Mouse (Mus musculus) mouse embryonic stem cell (cell line): ENCODE data around the gene Gm27021.

Source experiments
- in situ Hi-C, 2 experiments: fragments of 300-500 bp; cut with MboI; formaldehyde crosslinking; loops; 1 replicate in 1 of 2; 3 replicates in 1 of 2; pipeline ENCODE4 v1.14.3; 2019 to 2020; ENCODE audit warnings: low sequenced_read_pairs in 2 of 2, low pct_unique_long_range_greater_than_20kb in 1 of 2, mixed read lengths in 1 of 2; ENCODE audit not compliant: unreplicated experiment in 1 of 2

Gm27021 gene

DNA sequence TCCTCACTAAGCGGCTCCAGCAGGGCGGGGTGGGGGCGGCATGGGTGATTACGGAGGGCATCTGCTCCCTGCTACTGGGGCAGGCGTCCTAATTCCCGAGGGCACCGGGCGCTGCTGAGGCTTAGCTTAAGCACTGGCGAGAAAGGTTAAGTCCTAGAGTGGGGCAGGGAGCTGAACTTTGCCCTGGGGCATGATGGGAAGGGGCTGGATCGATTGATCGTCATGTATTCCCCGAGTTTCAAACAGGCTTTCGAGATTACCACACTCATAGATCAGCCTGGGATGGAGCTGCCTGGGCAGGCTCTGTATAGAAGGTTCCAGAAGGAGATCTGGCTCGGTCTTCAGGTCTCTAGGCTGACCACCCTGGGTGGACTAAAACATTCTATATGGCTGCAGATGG lies 45.7 kb downstream of the Gm27021 start:
- in situ Hi-C loops, result no loop called here

DNA sequence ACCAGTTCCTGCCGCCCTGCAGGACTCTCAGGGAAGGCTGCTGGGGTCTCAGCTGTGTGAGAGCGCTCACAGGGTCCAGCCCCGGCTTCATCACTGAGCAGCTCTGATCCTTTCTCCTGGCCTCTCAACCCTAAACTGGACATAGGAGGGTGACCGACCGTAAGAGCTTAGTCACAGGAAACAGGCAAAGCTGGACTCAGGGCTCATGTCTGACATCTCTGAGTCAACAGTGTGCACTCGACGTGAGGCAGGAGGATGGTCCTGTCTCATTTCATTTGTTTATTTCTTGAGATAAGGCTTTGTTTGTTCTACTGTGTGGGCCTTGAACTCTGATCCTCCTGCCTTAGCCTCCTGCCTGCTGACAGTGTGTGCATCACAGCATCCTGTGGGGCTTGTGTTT lies 47.4 kb downstream of the Gm27021 start:
- in situ Hi-C loops, result no loop called here

GRCm38 (mm10) chr8:120619235-120620180 lies 48.4 kb downstream of the Gm27021 start:
- in situ Hi-C loops, result no loop called here

DNA sequence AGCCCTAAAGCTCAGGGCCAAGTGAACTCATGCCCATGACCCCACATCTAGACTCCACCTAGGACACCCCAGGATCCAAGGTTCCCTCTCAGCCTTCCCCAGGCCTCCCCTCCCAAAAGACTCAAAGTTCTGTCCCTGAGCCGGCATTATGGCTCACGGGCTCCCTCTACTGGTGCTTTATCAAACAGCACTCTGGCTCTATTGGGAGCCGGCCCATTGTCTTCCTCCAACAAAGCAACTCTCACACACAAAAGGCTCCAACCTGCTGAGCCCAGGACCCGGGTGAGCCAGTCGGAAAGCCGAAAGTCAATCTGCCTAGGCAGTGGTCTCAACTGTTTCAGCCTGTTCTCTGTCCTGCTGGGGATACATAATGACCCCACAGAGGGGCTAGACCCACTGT lies 49.8 kb downstream of the Gm27021 start:
- in situ Hi-C loops, result no loop called here

DNA sequence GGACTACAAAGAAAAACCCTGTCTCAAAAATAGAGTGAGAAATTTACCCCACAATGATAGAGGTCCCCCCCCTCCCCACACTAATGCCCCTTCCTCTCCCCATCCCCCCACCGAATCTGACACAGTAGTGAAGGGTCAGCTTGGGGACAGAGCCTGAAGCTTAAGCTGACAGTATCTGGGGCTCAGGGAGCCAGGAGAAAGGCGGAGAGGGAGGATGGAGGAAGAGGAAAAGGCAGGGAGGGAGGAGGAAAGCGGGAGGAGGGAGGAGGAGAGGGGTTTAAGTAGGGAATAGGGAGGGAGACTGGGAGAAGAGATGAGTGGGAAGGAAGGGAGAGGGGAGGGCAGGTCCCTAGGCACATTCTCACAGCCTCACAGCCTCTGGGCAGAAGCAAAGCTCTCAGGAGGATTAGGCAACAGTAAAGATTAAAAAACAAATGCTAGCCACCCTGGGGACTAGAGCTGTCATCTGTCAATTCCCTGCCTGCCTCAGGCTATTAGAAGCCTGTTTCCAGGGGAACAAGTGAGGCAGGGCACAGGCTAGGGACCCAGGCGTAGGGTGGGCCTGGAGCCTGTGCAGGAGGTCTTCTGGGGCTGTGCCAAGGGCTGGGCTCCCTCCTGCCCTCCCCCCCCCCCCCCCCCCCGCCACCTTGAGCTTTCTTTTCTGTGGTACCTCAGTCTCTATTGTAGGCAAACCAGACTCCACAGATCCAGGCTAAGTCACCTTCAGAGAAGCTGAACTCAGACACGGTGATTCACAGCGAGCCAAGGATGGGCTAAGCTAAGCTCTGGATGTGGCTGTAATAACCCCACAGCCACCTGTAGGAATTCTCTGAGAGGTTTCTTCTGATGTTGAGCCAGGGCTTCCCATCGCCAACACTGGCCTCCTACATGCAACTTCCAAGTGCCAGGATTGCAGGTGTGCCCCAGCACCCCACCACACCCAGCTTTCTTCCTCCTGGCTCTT lies 50.9 kb downstream of the Gm27021 start:
- in situ Hi-C loops, result no loop called here

DNA sequence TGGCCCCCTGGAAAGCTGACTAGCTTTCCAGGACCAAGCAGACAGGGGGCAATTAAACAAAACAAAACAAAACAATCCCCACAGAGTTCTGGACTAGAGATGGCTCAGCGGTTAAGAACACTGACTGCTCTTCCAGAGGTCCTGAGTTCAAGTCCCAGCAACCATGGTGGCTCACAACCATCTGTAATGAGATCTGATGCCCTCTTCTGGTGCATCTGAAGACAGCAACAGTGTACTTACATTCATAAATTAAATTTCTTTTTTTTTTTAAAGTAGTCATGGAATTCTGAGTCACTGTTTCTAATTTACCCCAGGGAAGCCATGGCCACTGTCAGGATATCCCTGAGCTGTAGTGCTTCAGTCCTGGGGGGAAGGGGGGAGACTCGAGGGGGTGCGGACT lies 53.4 kb downstream of the Gm27021 start:
- in situ Hi-C loops, result loop anchor here in 1 of 2 experiments (5.0 kb wide), 1 partner anchor 292 kb away; no protein-coding TSS in a partner anchor

GRCm38 (mm10) chr8:120610824-120611223 lies 57.1 kb downstream of the Gm27021 start:
- in situ Hi-C loops, result loop anchor here in 1 of 2 experiments (5.0 kb wide), 1 partner anchor 289 kb away; no protein-coding TSS in a partner anchor

DNA sequence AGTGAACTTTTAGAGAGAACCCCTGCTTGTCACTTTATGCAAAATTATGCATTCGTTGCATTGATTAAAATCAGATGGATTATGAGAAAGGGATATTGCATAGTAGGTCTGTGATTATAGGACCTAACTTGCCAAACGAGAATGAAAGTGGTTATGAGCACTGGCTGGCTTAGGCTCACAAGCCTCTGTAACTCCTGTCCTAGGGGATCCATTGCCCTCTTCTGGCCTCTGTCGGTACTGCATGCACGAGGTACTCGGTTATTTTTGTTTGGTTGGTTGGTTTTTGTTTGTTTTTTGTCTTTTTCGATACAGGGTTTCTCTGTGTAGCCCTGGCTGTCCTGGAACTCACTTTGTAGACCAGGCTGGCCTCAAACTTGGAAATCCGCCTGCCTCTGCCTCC lies 60.0 kb downstream of the Gm27021 start:
- in situ Hi-C loops, result no loop called here

DNA sequence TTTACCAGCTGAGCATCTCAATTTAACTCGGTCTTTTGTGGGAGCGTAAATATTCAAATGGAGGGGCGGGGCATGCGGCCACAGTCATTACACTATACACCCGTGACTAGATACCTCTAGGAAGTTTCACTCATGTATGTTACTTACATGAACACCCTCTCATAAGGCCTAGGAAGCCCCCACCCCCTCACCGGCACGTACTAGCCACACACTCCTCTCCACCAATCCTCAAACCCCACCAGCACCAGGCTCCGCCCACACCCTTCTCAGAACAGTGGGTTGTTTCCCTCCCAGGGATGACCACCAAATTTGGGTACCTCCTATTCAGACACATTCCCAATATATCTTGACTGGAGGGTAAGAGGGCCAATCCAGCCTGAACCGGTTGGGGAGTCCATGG lies 60.4 kb downstream of the Gm27021 start:
- in situ Hi-C loops, result no loop called here

- in situ Hi-C loops, result no loop called here
These were observed 65.2 kb downstream of the Gm27021 start for GRCm38 (mm10) chr8:120602672-120603071.

DNA sequence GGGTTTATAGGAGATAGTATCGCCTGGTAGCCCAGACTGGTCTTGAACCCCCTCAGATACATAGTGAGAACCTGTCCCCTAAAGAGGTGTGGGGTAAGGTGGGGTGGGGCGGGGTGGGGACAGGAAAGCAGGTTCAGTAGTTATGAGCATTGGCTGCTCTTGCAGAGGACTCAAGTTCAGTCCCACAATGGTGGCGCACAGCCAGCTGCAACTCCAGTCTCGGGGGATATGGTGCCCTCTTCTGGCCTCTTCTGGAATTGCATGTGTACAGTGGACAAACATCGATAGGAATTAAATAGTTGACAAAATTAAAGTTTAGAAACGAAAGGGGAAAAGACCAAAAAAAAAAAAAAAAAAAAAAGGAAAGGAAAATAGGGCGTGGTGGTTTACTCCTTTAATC lies 68.4 kb downstream of the Gm27021 start:
- in situ Hi-C loops, result no loop called here

DNA sequence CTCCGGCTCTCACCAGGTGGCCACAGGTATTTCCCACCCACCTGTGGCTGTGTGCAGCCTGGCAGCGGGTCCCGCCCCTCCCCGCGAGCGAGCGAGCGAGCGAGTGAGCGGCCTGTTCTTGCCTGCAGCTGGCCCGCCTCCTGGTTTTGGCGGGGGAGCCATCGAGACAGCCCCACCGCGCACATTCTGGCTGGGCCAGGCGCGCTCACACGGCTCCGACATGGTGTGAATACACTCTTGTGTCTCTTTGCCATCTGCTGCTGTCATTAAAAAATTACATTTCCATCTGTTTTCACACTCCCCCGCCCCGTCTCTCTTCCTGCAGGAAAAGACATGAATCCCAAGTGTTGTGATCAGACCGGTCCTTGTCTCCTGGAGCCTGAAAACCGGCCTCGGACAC lies 69.3 kb downstream of the Gm27021 start:
- in situ Hi-C loops, result no loop called here

DNA sequence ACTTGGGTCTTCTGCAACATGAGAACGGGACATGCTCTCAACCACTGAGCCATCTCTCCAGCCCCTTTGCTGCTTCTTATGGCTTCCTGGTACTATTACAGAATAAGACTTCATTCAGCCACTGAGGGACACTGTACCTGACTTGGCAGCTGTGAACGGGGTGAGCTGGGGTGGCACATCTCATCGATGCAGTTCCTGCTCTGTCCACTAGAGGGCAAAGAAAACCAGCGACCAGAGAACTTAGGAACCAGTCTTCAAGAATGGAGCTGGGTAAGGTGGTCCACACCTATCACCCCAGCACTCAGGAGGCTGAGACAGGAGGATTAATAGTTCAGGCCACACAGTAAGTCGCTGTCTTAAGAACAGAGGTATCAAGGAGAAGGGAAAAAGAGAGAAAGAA lies 71.9 kb downstream of the Gm27021 start:
- in situ Hi-C loops, result no loop called here

GRCm38 (mm10) chr8:120594571-120594970 lies 73.3 kb downstream of the Gm27021 start:
- in situ Hi-C loops, result no loop called here

DNA sequence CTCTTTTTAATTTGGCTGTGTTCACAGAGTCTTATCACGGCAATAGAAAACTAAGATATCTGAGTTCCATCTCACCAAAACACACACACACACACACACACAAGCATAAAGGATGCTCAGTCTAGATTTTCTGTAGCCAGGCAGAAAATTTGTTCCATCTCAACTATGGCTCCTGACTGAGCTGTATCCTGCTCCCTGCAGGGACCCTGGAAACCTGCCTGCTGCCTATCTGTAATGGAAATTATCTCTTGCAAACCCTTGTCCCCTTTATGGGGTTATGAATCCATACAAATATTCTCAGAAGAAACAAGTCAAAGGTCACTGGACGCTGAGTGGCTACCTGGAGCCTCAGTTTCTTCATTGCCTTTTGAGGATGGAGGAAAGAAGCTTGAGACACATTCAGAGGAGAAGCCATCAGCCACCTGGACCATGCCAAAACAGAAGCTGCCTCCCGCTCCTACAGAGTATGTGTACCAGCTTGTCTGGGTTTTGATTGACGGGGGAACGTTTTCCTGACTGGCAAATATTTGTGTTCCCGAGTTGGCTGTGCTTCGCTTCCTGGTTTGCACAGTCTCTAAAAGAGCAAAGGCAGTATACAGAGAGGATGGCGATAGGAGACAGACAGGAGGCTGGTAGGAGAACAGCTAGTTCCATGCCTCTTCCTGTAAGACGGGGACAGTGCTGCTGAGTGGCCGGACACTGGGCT lies 76.1 kb downstream of the Gm27021 start:
- in situ Hi-C loops, result no loop called here

GRCm38 (mm10) chr8:120589921-120590320 lies 78.0 kb downstream of the Gm27021 start:
- in situ Hi-C loops, result no loop called here

DNA sequence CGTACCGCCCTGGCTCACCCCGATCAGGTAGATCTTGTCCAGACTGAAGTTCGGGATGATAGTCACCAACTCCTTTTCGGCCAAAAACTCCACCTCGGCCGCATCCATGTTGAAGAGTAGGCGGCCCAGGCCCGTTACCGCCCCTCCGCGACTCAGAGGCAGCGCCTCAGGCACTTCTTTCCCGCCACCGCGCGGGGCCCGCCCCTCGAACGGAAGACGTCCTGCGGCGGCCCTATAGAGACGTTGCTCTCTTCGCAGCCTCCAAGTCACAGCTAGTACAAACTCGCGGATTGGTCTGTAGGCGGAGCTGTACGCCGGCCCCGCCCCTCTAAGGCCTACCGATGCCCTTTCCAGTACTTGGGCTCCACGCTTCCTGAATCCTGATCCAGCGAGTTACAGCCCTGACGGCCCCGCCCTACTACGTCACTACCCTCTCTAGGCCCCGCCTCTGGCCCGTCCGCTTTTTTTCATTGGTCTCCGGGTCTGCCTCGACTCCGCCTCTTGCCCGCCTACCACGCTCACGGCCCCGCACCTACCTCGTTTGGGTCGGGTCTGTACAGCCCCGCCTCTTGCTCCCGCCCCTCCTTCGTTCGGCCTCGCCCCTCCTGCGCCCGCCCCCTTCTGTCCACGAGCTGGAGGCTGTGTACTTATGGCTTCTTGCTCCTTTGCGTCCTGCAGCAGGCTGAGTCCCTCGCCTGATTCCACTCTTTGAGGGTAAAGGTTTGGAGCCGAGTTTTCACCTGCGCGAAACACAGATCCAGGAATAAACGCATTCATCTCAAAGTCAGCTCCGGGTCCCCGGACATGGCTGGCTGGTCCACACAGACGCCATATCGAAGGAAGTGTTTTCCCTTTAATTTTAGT lies 78.7 kb downstream of the Gm27021 start, which contains the start of gene Gins2:
TSS of gene Gins2 (minus strand) at position 397 of the 864 bp plus-strand sequence.
- in situ Hi-C loops, result no loop called here

DNA sequence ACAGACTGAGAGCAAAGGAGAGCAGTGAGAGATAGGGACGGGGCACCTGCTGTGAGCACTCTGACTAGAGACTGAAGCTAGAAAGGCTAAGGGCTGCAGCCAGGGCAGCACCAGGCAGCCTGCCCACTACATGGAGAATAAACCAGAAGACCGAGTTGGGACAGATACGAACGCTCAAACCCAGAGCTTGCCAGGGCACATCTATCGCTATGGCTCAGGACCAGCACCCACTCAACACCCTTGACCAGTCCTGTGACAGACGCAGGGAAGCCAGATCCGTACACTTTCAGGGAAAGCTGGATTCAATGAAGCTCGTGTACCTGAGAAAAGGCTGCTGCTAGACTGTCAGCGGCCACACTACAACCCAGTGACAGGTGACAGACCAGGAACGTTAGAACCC lies 82.4 kb downstream of the Gm27021 start:
- in situ Hi-C loops, result no loop called here
